Mouse (Mus musculus) WW6 (cell line): ENCODE measurements around the gene 1810037I17Rik.

Experiments
- DNase-seq: peaks from one replicate; pipeline ENCODE4 v3.0.0-alpha.2; 2013; ENCODE audit warnings: low read depth, low spot score

The 1810037I17Rik gene

GRCm38 (mm10) chr3:122924009-122924914, at the start of gene 1810037I17Rik:
1810037I17Rik (plus strand) TSS chr3:122924203.
- DNase-seq = peak; percentile 89

GRCm38 (mm10) chr3:122876870-122877269, 47.1 kb upstream of the 1810037I17Rik start:
- DNase-seq = no peak

GRCm38 (mm10) chr3:122877543-122877942, 46.5 kb upstream of the 1810037I17Rik start:
- DNase-seq = no peak

GRCm38 (mm10) chr3:122878705-122879315, 45.2 kb upstream of the 1810037I17Rik start:
- DNase-seq = no peak

- DNase-seq = no peak
Observed at GRCm38 (mm10) chr3:122887505-122888301, 36.3 kb upstream of the 1810037I17Rik start.

GRCm38 (mm10) chr3:122888371-122888819, 35.6 kb upstream of the 1810037I17Rik start:
- DNase-seq = no peak

- no peak for DNase-seq
Observed at GRCm38 (mm10) chr3:122894772-122895171, 29.2 kb upstream of the 1810037I17Rik start, which contains the start of gene Fabp2. Fabp2 (plus strand) TSS chr3:122895072.

- DNase-seq = no peak
Observed at GRCm38 (mm10) chr3:122895189-122895731, 28.7 kb upstream of the 1810037I17Rik start.

GRCm38 (mm10) chr3:122898254-122898653, 25.7 kb upstream of the 1810037I17Rik start:
- no peak for DNase-seq

GRCm38 (mm10) chr3:122903746-122904433, 20.1 kb upstream of the 1810037I17Rik start:
- no peak for DNase-seq

GRCm38 (mm10) chr3:122907841-122908240, 16.2 kb upstream of the 1810037I17Rik start:
- DNase-seq = no peak

- no peak for DNase-seq
Observed at GRCm38 (mm10) chr3:122915493-122915892, 8.5 kb upstream of the 1810037I17Rik start.

GRCm38 (mm10) chr3:122916191-122916680, 7.8 kb upstream of the 1810037I17Rik start:
- DNase-seq = no peak

- DNase-seq = no peak
Observed at GRCm38 (mm10) chr3:122918672-122919071, 5.3 kb upstream of the 1810037I17Rik start.

- DNase-seq = no peak
Observed at GRCm38 (mm10) chr3:122919260-122919659, 4.7 kb upstream of the 1810037I17Rik start, which contains the start of gene Gm10959. Gm10959 (minus strand) TSS chr3:122919360.

- DNase-seq = no peak
Observed at GRCm38 (mm10) chr3:122920572-122921435, 3.2 kb upstream of the 1810037I17Rik start.

- DNase-seq = no peak
Observed at GRCm38 (mm10) chr3:122921676-122922527, 2.1 kb upstream of the 1810037I17Rik start.

GRCm38 (mm10) chr3:122923147-122923546, 856 bp upstream of the 1810037I17Rik start:
- DNase-seq = no peak

GRCm38 (mm10) chr3:122929723-122930122, 5.7 kb downstream of the 1810037I17Rik start:
- no peak for DNase-seq
